Mouse (Mus musculus) heart, adult 2 months (tissue): ENCODE results near the gene Cblb.

Experiments
- CTCF ChIP-seq: fragments of 200-600 bp; IDR thresholded peaks from 2 replicates; pipeline ENCODE4 v1.8.1; 2022; ENCODE audit warnings: antibody characterized with exemption, mild to moderate bottlenecking, moderate library complexity
- POLR2A ChIP-seq: fragments of 200-500 bp; IDR thresholded peaks from 2 replicates; pipeline ENCODE4 v1.6.1; 2011; ENCODE audit warnings: mild to moderate bottlenecking, low read depth, low read length, control low read depth; ENCODE audit not compliant: insufficient read depth

DNA sequence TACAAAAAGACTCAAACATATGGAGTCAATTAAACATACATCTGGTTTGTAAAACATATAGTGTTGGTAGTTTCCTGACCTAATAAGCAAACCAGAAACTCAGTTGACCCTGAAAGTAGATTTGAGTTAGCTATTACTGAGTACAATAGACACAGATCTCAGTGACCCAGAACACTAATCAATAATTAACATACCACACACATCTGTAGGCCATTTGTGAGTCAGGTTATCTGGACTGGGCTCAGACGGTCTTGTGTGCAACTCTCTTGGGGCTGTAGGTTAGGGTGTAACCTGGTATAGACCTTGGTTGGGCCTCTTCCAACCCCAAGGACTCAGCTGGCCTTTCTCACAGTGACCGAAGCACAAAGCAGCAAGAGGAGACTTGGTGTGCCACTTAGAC is 211.1 kb downstream of the Cblb start:
- TF ChIP-seq POLR2A: no peak
- TF ChIP-seq CTCF: no peak
